Mouse (Mus musculus) urinary bladder, postnatal 4 days (tissue): ENCODE data around the gene Elovl2.
"Not testable (repeated sequence)": the region's sequence is repeated elsewhere in the genome, so short reads cannot be mapped to it uniquely, and the experiment has no call there.

Experiments
- DNase-seq, 2 experiments: peaks; one replicate each; pipeline ENCODE4 v3.0.0; 2021 to 2022; ENCODE audit warnings: low spot score in 2 of 2

The Elovl2 gene

GRCm38 (mm10) chr13:41235181-41235580 lies 15.0 kb upstream of the Elovl2 start:
- no peak for DNase-seq

- DNase-seq: no peak
These were observed 13.0 kb upstream of the Elovl2 start for GRCm38 (mm10) chr13:41233241-41233640.

- DNase-seq: no peak
These were observed 12.0 kb upstream of the Elovl2 start for GRCm38 (mm10) chr13:41232209-41232608.

- DNase-seq: no peak
These were observed 11.3 kb upstream of the Elovl2 start for GRCm38 (mm10) chr13:41231389-41231983.

GRCm38 (mm10) chr13:41230256-41230655 lies 10.1 kb upstream of the Elovl2 start:
- DNase-seq: no peak

- DNase-seq: no peak
These were observed 7.9 kb upstream of the Elovl2 start for GRCm38 (mm10) chr13:41228060-41228459.

GRCm38 (mm10) chr13:41226513-41226912 lies 6.3 kb upstream of the Elovl2 start:
- no peak for DNase-seq

GRCm38 (mm10) chr13:41219687-41220303 lies 410 bp downstream of the Elovl2 start:
- no peak for DNase-seq

- DNase-seq: no peak
These were observed 1.1 kb downstream of the Elovl2 start for GRCm38 (mm10) chr13:41219056-41219455.

- no peak for DNase-seq
These were observed 4.0 kb downstream of the Elovl2 start for GRCm38 (mm10) chr13:41216236-41216635.

- DNase-seq: no peak
These were observed 4.5 kb downstream of the Elovl2 start for GRCm38 (mm10) chr13:41215669-41216068.

GRCm38 (mm10) chr13:41212558-41213322 lies 7.5 kb downstream of the Elovl2 start:
- DNase-seq: no peak

- DNase-seq: no peak
These were observed 8.9 kb downstream of the Elovl2 start for GRCm38 (mm10) chr13:41211276-41211675.

GRCm38 (mm10) chr13:41206241-41206640 lies 14.0 kb downstream of the Elovl2 start:
- peak in 1 of 2 experiments; percentile 39 for DNase-seq

GRCm38 (mm10) chr13:41205568-41205967 lies 14.6 kb downstream of the Elovl2 start:
- DNase-seq: not testable (repeated sequence)

GRCm38 (mm10) chr13:41203691-41204090 lies 16.5 kb downstream of the Elovl2 start:
- peak in 1 of 2 experiments; percentile 25 for DNase-seq

- no peak for DNase-seq
These were observed 16.9 kb downstream of the Elovl2 start for GRCm38 (mm10) chr13:41203289-41203688.

GRCm38 (mm10) chr13:41200861-41201260 lies 19.3 kb downstream of the Elovl2 start:
- DNase-seq: no peak

GRCm38 (mm10) chr13:41195640-41196333 lies 24.4 kb downstream of the Elovl2 start:
- DNase-seq: no peak

- DNase-seq: no peak
These were observed 32.3 kb downstream of the Elovl2 start for GRCm38 (mm10) chr13:41187886-41188285.

- DNase-seq: no peak
These were observed 61.8 kb downstream of the Elovl2 start for GRCm38 (mm10) chr13:41158426-41158825.

- DNase-seq: no peak
These were observed 67.1 kb downstream of the Elovl2 start for GRCm38 (mm10) chr13:41153146-41153545.
